Mouse (Mus musculus) liver, adult 2 months (tissue): ENCODE measurements at regions not wholly inside any gene's neighbourhood (a gene's known extent, or its start where the extent isn't known, plus 50 kb on each side); places are given as distances from the start of the nearest gene placed in this dataset.

Source experiments
- DNase-seq: peaks from one replicate; pipeline ENCODE4 v3.0.0-alpha.2; 2011; ENCODE audit warnings: low read depth, low spot score; ENCODE audit errors: extremely low read depth
- H3K27ac ChIP-seq: fragments of 200-500 bp; replicated peaks from 2 replicates; pipeline ENCODE4 v1.5.1; 2012; ENCODE audit warnings: low read depth, mild to moderate bottlenecking, control low read depth, inconsistent platforms, low read length; ENCODE audit not compliant: insufficient read depth
- H3K27me3 ChIP-seq: fragments of 200-500 bp; 2 replicates; pipeline ENCODE4 v1.6.1; 2012; ENCODE audit warnings: mild to moderate bottlenecking, moderate library complexity, low read length, inconsistent platforms; ENCODE audit not compliant: control insufficient read depth, insufficient read depth
- H3K36me3 ChIP-seq: fragments of 200-500 bp; 2 replicates; pipeline ENCODE4 v1.6.1; 2012; ENCODE audit warnings: low read length, inconsistent platforms; ENCODE audit not compliant: control insufficient read depth, insufficient read depth
- H3K4me1 ChIP-seq: fragments of 200-500 bp; 2 replicates; pipeline ENCODE4 v1.6.1; 2011; ENCODE audit warnings: low read length; ENCODE audit not compliant: control insufficient read depth, insufficient read depth
- H3K4me3 ChIP-seq: fragments of 200-500 bp; 2 replicates; pipeline ENCODE4 v1.5.1; 2011; ENCODE audit warnings: low read depth, mild to moderate bottlenecking, control low read depth, low read length, moderate library complexity; ENCODE audit not compliant: insufficient read depth
- H3K79me2 ChIP-seq: fragments of 200-500 bp; 2 replicates; pipeline ENCODE4 v1.6.1; 2012; ENCODE audit warnings: inconsistent platforms, mild to moderate bottlenecking, low read length, moderate library complexity; ENCODE audit not compliant: control insufficient read depth, insufficient read depth
- H3K9ac ChIP-seq: fragments of 200-500 bp; 2 replicates; pipeline ENCODE4 v1.6.1; 2012; ENCODE audit warnings: low read depth, mild to moderate bottlenecking, control low read depth, inconsistent platforms, low read length
- CTCF ChIP-seq: fragments of 200-500 bp; IDR thresholded peaks from 2 replicates; pipeline ENCODE4 v1.5.1; 2011; ENCODE audit warnings: low read depth, low read length, control low read depth
- POLR2A ChIP-seq: fragments of 200-500 bp; IDR thresholded peaks from 2 replicates; pipeline ENCODE4 v1.6.1; 2011; ENCODE audit warnings: low read length, control low read depth; ENCODE audit not compliant: insufficient read depth; ENCODE audit errors: extremely low read depth
- WGBS: fragments of 180-500 bp; shearing (Covaris S2); methylation state at CpG from one replicate; pipeline ENCODE4 v1.1.7; 2018; 5-methylcytosine and 5-hydroxymethylcytosine counted together

GRCm38 (mm10) chr5:39374199-39374598 lies 381.1 kb downstream of the Hs3st1 start:
- Histone ChIP-seq H3K4me1 (no peaks in the 10 kb centered on the region), H3K36me3 (no peaks in the 10 kb centered on the region), H3K9ac (no peak overlapping the region), H3K27me3 (no peaks in the 10 kb centered on the region), H3K4me3 (no peak overlapping the region), H3K79me2 (no peaks in the 10 kb centered on the region), H3K27ac (no peak overlapping the region)
- DNase-seq = no peak
- TF ChIP-seq CTCF (no peak), POLR2A (no peak)
- WGBS = 86% methylated on average over 3 of the region's 3 CpGs

GRCm38 (mm10) chr5:39348680-39349079 lies 406.6 kb downstream of the Hs3st1 start:
- no peaks in the 10 kb centered on the region for H3K4me1 ChIP-seq
- no peak overlapping the region for H3K4me3 ChIP-seq
- H3K36me3 ChIP-seq = no peaks in the 10 kb centered on the region
- WGBS = 82% methylated on average over 3 of the region's 3 CpGs
- no peaks in the 10 kb centered on the region for H3K27me3 ChIP-seq
- TF ChIP-seq CTCF (no peak), POLR2A (no peak)
- no peaks in the 10 kb centered on the region for H3K79me2 ChIP-seq
- no peak for DNase-seq
- H3K9ac ChIP-seq = no peak overlapping the region
- no peak overlapping the region for H3K27ac ChIP-seq

GRCm38 (mm10) chr5:39347019-39347418 lies 408.3 kb downstream of the Hs3st1 start:
- Histone ChIP-seq H3K27me3 (no peaks in the 10 kb centered on the region), H3K4me1 (no peaks in the 10 kb centered on the region), H3K4me3 (no peak overlapping the region), H3K27ac (no peak overlapping the region), H3K9ac (no peak overlapping the region), H3K36me3 (no peaks in the 10 kb centered on the region), H3K79me2 (no peaks in the 10 kb centered on the region)
- WGBS = 72% methylated on average over 3 of the region's 3 CpGs
- TF ChIP-seq CTCF (no peak), POLR2A (no peak)
- no peak for DNase-seq

GRCm38 (mm10) chr5:39337917-39338316 lies 417.4 kb downstream of the Hs3st1 start:
- H3K9ac ChIP-seq = no peak overlapping the region
- no peaks in the 10 kb centered on the region for H3K4me1 ChIP-seq
- 82% methylated on average over 1 of the region's 1 CpGs for WGBS
- TF ChIP-seq CTCF (no peak), POLR2A (no peak)
- 0 out of 2 replicates have a peak, but pooled peaks cover 3% of the 10 kb centered on the region for H3K27me3 ChIP-seq
- H3K4me3 ChIP-seq = no peak overlapping the region
- H3K79me2 ChIP-seq = no peaks in the 10 kb centered on the region
- no peak overlapping the region for H3K27ac ChIP-seq
- H3K36me3 ChIP-seq = no peaks in the 10 kb centered on the region
- no peak for DNase-seq

GRCm38 (mm10) chr5:39336484-39336985 lies 418.7 kb downstream of the Hs3st1 start:
- no peaks in the 10 kb centered on the region for H3K79me2 ChIP-seq
- H3K27me3 ChIP-seq = 0 out of 2 replicates have a peak, but pooled peaks cover 3% of the 10 kb centered on the region
- no peak overlapping the region for H3K9ac ChIP-seq
- no peak overlapping the region for H3K27ac ChIP-seq
- TF ChIP-seq POLR2A (no peak), CTCF (no peak)
- DNase-seq = no peak
- no peaks in the 10 kb centered on the region for H3K4me1 ChIP-seq
- no peak overlapping the region for H3K4me3 ChIP-seq
- no peaks in the 10 kb centered on the region for H3K36me3 ChIP-seq
- WGBS = 91% methylated on average over 2 of the region's 2 CpGs

- no peak overlapping the region for H3K9ac ChIP-seq
- no peaks in the 10 kb centered on the region for H3K36me3 ChIP-seq
- no peaks in the 10 kb centered on the region for H3K4me1 ChIP-seq
- no peak overlapping the region for H3K4me3 ChIP-seq
- WGBS = 71% methylated on average over 2 of the region's 2 CpGs
- DNase-seq = no peak
- H3K27me3 ChIP-seq = 0 out of 2 replicates have a peak, but pooled peaks cover 3% of the 10 kb centered on the region
- no peak overlapping the region for H3K27ac ChIP-seq
- no peaks in the 10 kb centered on the region for H3K79me2 ChIP-seq
- TF ChIP-seq POLR2A (no peak), CTCF (no peak)
Observed at GRCm38 (mm10) chr5:39335321-39335720, 420.0 kb downstream of the Hs3st1 start.
